Mouse (Mus musculus) hindbrain, embryonic 16.5 days (tissue): ENCODE data around the gene Twf1. TPM values are rescaled to one million over a fixed set of nuclear protein-coding genes. Genes with fewer than 3 reads are reported as not detected.

Experiments used
- ATAC-seq: fragments of 200-750 bp; cut with Nextera tagmentation; 2 replicates; pipeline ENCODE4 v1.8.0; 2017; ENCODE audit warnings: moderate TSS enrichment, moderate library complexity
- H3K27ac ChIP-seq: fragments of 300-500 bp; sonication (generic); 2 replicates; pipeline ENCODE4 v1.5.1; 2014; ENCODE audit warnings: low read depth, mild to moderate bottlenecking, control low read depth, low read length, moderate library complexity
- H3K27me3 ChIP-seq: fragments of 300-500 bp; sonication (generic); replicated peaks from 2 replicates; pipeline ENCODE4 v1.6.1; 2014; ENCODE audit warnings: low read length; ENCODE audit not compliant: control insufficient read depth, insufficient read depth
- H3K36me3 ChIP-seq: fragments of 300-500 bp; sonication (generic); 2 replicates; pipeline ENCODE4 v1.6.1; 2014; ENCODE audit warnings: mild to moderate bottlenecking, low read length, moderate library complexity, mixed read lengths; ENCODE audit not compliant: control insufficient read depth, insufficient read depth
- H3K4me1 ChIP-seq: fragments of 300-500 bp; sonication (generic); 2 replicates; pipeline ENCODE4 v1.6.1; 2014; ENCODE audit warnings: low read depth, low read length; ENCODE audit not compliant: control insufficient read depth, insufficient read depth
- H3K4me2 ChIP-seq: fragments of 300-500 bp; sonication (generic); 2 replicates; pipeline ENCODE4 v1.6.1; 2014; ENCODE audit warnings: mild to moderate bottlenecking, low read length, control low read depth, moderate library complexity
- H3K4me3 ChIP-seq: fragments of 300-500 bp; sonication (generic); 2 replicates; pipeline ENCODE4 v1.5.1; 2014; ENCODE audit warnings: mild to moderate bottlenecking, low read length, control low read depth, moderate library complexity
- H3K9ac ChIP-seq: fragments of 300-500 bp; sonication (generic); 2 replicates; pipeline ENCODE4 v1.6.1; 2014; ENCODE audit warnings: low read depth, mild to moderate bottlenecking, control low read depth, low read length, moderate library complexity
- H3K9me3 ChIP-seq: fragments of 300-500 bp; sonication (generic); 2 replicates; pipeline ENCODE4 v1.6.1; 2014; ENCODE audit warnings: mild to moderate bottlenecking, low read length, moderate library complexity; ENCODE audit not compliant: control insufficient read depth
- WGBS: fragments of 180-500 bp; shearing (Covaris S2); extraction: QIAGEN DNeasy Blood & Tissue Kit; methylation state at CpG from one replicate; pipeline ENCODE4 v1.1.7; 2014; 5-methylcytosine and 5-hydroxymethylcytosine counted together
- polyA plus RNA-seq: library from polyadenylated mRNA; unstranded; fragments of >200 nt; fragmentation: Nextera tagmentation; extraction: Ambion mirVana; gene quantifications from 2 replicates; pipeline ENCODE4 v1.2.1, GENCODE M21; 2015

Gene Twf1
- polyA plus RNA-seq, 1 experiment from 2014 or later, result 75.0 TPM

- H3K9ac ChIP-seq, result no peak overlapping the region
- H3K27ac ChIP-seq, result no peak overlapping the region
- no peaks in the 10 kb centered on the region for H3K9me3 ChIP-seq
- no peaks in the 10 kb centered on the region for H3K27me3 ChIP-seq
- no peak overlapping the region for H3K4me3 ChIP-seq
- WGBS, result 87% methylated on average over 10 of the region's 10 CpGs
- no peak for ATAC-seq
- H3K4me2 ChIP-seq, result no peak overlapping the region
- peaks cover 8% of the 10 kb centered on the region for H3K4me1 ChIP-seq
- peaks cover 38% of the 10 kb centered on the region for H3K36me3 ChIP-seq
Observed at GRCm38 (mm10) chr15:94583153-94583552, 6.5 kb downstream of the Twf1 start.

GRCm38 (mm10) chr15:94582000-94582593, 7.6 kb downstream of the Twf1 start:
- ATAC-seq, result no peak
- Histone ChIP-seq H3K4me3 (no peak overlapping the region), H3K4me1 (peaks cover 4% of the 10 kb centered on the region; the same call in 1 of the 2 replicates), H3K4me2 (no peak overlapping the region), H3K9me3 (no peaks in the 10 kb centered on the region), H3K27me3 (no peaks in the 10 kb centered on the region), H3K9ac (no peak overlapping the region), H3K36me3 (peaks cover 41% of the 10 kb centered on the region), H3K27ac (no peak overlapping the region)
- 41% methylated on average over 7 of the region's 7 CpGs for WGBS

- no peaks in the 10 kb centered on the region for H3K4me1 ChIP-seq
- 50% methylated on average over 4 of the region's 4 CpGs for WGBS
- ATAC-seq, result no peak
- H3K9me3 ChIP-seq, result no peaks in the 10 kb centered on the region
- H3K27me3 ChIP-seq, result no peaks in the 10 kb centered on the region
- H3K9ac ChIP-seq, result no peak overlapping the region
- no peak overlapping the region for H3K4me3 ChIP-seq
- H3K36me3 ChIP-seq, result peaks cover 6% of the 10 kb centered on the region
- H3K27ac ChIP-seq, result no peak overlapping the region
- H3K4me2 ChIP-seq, result no peak overlapping the region
Observed at GRCm38 (mm10) chr15:94574566-94575268, 15.0 kb downstream of the Twf1 start.

- Histone ChIP-seq H3K9me3 (no peaks in the 10 kb centered on the region), H3K4me3 (no peak overlapping the region), H3K36me3 (no peaks in the 10 kb centered on the region), H3K27me3 (no peaks in the 10 kb centered on the region), H3K4me1 (no peaks in the 10 kb centered on the region), H3K27ac (no peak overlapping the region), H3K4me2 (no peak overlapping the region), H3K9ac (no peak overlapping the region)
- WGBS, result 59% methylated on average over 8 of the region's 8 CpGs
- ATAC-seq, result no peak
Observed at GRCm38 (mm10) chr15:94572746-94573145, 16.9 kb downstream of the Twf1 start.

- H3K9me3 ChIP-seq, result no peaks in the 10 kb centered on the region
- 82% methylated on average over 4 of the region's 4 CpGs for whole genome bisulfite sequencing
- no peak for ATAC-seq
Observed at GRCm38 (mm10) chr15:94571501-94571900, 18.2 kb downstream of the Twf1 start.

GRCm38 (mm10) chr15:94568496-94569182, 21.1 kb downstream of the Twf1 start:
- Histone ChIP-seq H3K27ac (no peak overlapping the region), H3K4me3 (no peak overlapping the region), H3K36me3 (no peaks in the 10 kb centered on the region), H3K4me1 (no peaks in the 10 kb centered on the region), H3K27me3 (no peaks in the 10 kb centered on the region), H3K9ac (no peak overlapping the region), H3K9me3 (no peaks in the 10 kb centered on the region), H3K4me2 (no peak overlapping the region)
- ATAC-seq, result no peak
- 88% methylated on average over 10 of the region's 10 CpGs for WGBS

More at GRCm38 (mm10) chr15:94571501-94571900, 18.2 kb downstream of the Twf1 start:
- no peaks in the 10 kb centered on the region for H3K27me3 ChIP-seq
- H3K27ac ChIP-seq, result no peak overlapping the region
- no peak overlapping the region for H3K9ac ChIP-seq
- H3K36me3 ChIP-seq, result no peaks in the 10 kb centered on the region
- no peak overlapping the region for H3K4me2 ChIP-seq
- no peaks in the 10 kb centered on the region for H3K4me1 ChIP-seq
- H3K4me3 ChIP-seq, result no peak overlapping the region

- Histone ChIP-seq H3K4me1 (no peaks in the 10 kb centered on the region), H3K9me3 (no peaks in the 10 kb centered on the region), H3K27me3 (no peaks in the 10 kb centered on the region), H3K36me3 (no peaks in the 10 kb centered on the region), H3K4me3 (no peak overlapping the region), H3K27ac (no peak overlapping the region), H3K9ac (no peak overlapping the region), H3K4me2 (no peak overlapping the region)
- 91% methylated on average over 9 of the region's 9 CpGs for WGBS
- no peak for ATAC-seq
Observed at GRCm38 (mm10) chr15:94565854-94566253, 23.8 kb downstream of the Twf1 start.

GRCm38 (mm10) chr15:94564909-94565308, 24.8 kb downstream of the Twf1 start:
- H3K27ac ChIP-seq, result no peak overlapping the region
- H3K27me3 ChIP-seq, result no peaks in the 10 kb centered on the region
- no peak overlapping the region for H3K4me2 ChIP-seq
- no peak overlapping the region for H3K4me3 ChIP-seq
- WGBS, result 89% methylated on average over 2 of the region's 2 CpGs
- no peak for ATAC-seq
- H3K36me3 ChIP-seq, result no peaks in the 10 kb centered on the region
- H3K4me1 ChIP-seq, result no peaks in the 10 kb centered on the region
- H3K9me3 ChIP-seq, result no peaks in the 10 kb centered on the region
- no peak overlapping the region for H3K9ac ChIP-seq

- no peaks in the 10 kb centered on the region for H3K36me3 ChIP-seq
- H3K27me3 ChIP-seq, result no peaks in the 10 kb centered on the region
- H3K9ac ChIP-seq, result no peak overlapping the region
- WGBS, result 85% methylated on average over 17 of the region's 17 CpGs
- H3K27ac ChIP-seq, result no peak overlapping the region
- H3K9me3 ChIP-seq, result no peaks in the 10 kb centered on the region
- H3K4me3 ChIP-seq, result no peak overlapping the region
- no peak overlapping the region for H3K4me2 ChIP-seq
- no peaks in the 10 kb centered on the region for H3K4me1 ChIP-seq
- ATAC-seq, result no peak
Observed at GRCm38 (mm10) chr15:94558895-94559656, 30.6 kb downstream of the Twf1 start.
